Mouse (Mus musculus) adrenal gland, postnatal 10 days (tissue): ENCODE measurements at regions not wholly inside any gene's neighbourhood (a gene's known extent, or its start where the extent isn't known, plus 50 kb on each side); places are given as distances from the start of the nearest gene placed in this dataset.
"Not testable (repeated sequence)": the region's sequence is repeated elsewhere in the genome, so short reads cannot be mapped to it uniquely, and the experiment has no call there.

Experiments used
- DNase-seq: peaks from one replicate; pipeline ENCODE4 v3.0.0; 2021; ENCODE audit warnings: mixed read lengths

DNA sequence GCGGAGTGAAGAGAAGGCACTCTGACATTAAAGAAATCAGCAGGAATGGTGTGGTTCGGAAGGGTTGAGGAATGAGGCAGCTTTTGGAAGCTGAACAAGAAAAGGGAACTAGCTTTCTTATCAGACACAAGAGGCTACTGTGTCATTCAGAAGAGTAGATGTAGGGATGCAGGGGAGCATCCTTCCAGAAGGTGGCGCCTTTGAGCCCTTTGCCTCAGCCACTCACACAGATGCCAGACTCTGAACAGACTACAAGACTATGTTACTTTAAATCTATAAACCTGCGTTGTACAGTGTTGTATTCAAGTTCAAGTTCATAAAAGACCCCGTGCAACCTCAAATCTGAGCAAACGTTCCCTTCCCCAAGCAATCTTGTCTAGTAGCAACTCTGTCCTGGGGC, 128.9 kb downstream of the Kap start:
- not testable (repeated sequence) for DNase-seq

- DNase-seq = peak; percentile 49
Observed at GRCm38 (mm10) chr6:133706712-133707111, 146.8 kb downstream of the Kap start.

DNA sequence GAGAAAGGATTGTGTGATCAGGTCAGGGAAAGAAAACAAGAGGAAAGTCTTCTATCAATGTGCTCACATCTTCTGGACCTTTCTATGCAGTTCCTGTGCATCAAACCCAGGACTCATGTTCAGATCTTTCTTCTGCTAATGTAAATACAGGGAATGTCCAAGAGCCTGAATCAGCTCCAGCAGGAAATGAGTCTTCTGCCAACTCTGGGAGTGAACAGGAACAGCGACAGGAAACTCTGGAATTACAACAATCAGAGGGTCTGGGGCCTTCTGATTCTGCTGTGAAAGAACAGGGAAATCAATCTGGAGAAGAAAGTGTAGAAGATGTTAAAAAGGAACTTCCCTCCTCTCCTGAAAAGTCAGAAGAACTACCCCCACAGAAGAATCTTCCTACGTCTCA, 151.9 kb downstream of the Kap start:
- DNase-seq = no peak
